Mouse (Mus musculus): Measurements from ENCODE around the gene Ano6. TPM values are rescaled to one million over a fixed set of nuclear protein-coding genes. Genes with fewer than 3 reads are reported as not detected.
A peak's percentile ranks its signal among the peaks of the same experiment; 100 is the strongest.

Gene Ano6
- polyA plus RNA-seq, 1 experiment = 54.5 TPM

DNA sequence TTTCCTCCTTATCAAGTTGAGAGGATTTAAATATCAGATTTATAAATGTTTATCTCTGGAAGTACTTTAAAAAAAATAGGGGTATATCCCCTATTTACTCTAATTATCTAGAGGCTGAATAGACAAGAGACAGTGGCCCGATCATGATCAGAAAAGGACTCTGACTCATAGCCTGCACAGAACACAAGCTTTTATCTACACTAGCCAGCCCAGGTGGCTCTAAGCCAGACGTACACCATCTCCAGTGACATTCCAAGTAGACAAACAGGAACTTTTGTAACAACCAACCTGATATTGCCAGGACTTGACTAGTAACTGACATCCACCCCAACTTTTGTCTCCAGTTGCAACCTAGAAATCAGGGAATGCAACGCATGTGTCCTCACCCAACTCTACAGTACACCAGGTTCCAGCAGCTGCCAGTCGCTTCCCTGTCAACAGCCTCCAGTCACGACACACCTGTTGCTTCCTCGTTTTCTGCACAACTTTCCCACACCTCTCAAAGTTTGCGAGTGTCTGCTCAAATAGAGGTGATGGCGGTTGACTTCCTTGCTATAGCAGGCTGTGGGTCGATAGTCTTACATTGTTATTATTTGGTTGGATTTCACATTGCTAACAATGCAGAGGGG, 199.0 kb downstream of the Ano6 start:
- H3K4me2 ChIP-seq (ENCODE audit: low read depth) = peak overlapping the region; percentile 36
- no peak overlapping the region for H3ac ChIP-seq (ENCODE audit: control insufficient read depth, insufficient read length)
- no peaks in the 10 kb centered on the region for H3K36me3 ChIP-seq (ENCODE audit: control insufficient read depth, insufficient read depth)
- no peaks in the 10 kb centered on the region for H3K27me3 ChIP-seq (ENCODE audit: control insufficient read depth, insufficient read depth, insufficient read length)
- no peaks in the 10 kb centered on the region for H3K79me2 ChIP-seq (ENCODE audit: control insufficient read depth, insufficient read depth)
- TF ChIP-seq TCF12 (IDR thresholded peaks at IDR 0.05; ENCODE audit: insufficient read depth, poor library complexity, severe bottlenecking) (peak; percentile 79), MYOG (IDR thresholded peaks at IDR 0.05; ENCODE audit: control insufficient read depth in 1 of 3, insufficient read depth in 1 of 3, insufficient read length in 2 of 3, low read depth in 2 of 3) (peak; percentile 81 to 98 (median 94)), REST (IDR thresholded peaks at IDR 0.05; ENCODE audit: insufficient read depth, insufficient read length) (no peak), POLR2AphosphoS2 (IDR thresholded peaks at IDR 0.05; ENCODE audit: insufficient read length, low read depth) (no peak), USF1 (IDR thresholded peaks at IDR 0.05; ENCODE audit: low read depth) (no peak), POLR2A (IDR thresholded peaks at IDR 0.05; ENCODE audit: insufficient read length, low read depth) (no peak), MYOD1 (IDR thresholded peaks at IDR 0.05; ENCODE audit: control insufficient read depth in 1 of 3, insufficient read length in 2 of 3, low read depth in 2 of 3) (peak; percentile 75 to 97 (median 94)), MAX (IDR thresholded peaks at IDR 0.05; ENCODE audit: low read depth) (no peak), CEBPB (IDR thresholded peaks at IDR 0.05; ENCODE audit: insufficient read depth, poor library complexity, severe bottlenecking) (no peak), SRF (IDR thresholded peaks at IDR 0.05; ENCODE audit: control insufficient read depth, insufficient read length, low read depth) (no peak), E2F4 (IDR thresholded peaks at IDR 0.05; ENCODE audit: insufficient read depth) (no peak), TCF3 (IDR thresholded peaks at IDR 0.05; ENCODE audit: insufficient read length, low read depth) (peak; percentile 90)
- no peak overlapping the region for H3K4me3 ChIP-seq

DNA sequence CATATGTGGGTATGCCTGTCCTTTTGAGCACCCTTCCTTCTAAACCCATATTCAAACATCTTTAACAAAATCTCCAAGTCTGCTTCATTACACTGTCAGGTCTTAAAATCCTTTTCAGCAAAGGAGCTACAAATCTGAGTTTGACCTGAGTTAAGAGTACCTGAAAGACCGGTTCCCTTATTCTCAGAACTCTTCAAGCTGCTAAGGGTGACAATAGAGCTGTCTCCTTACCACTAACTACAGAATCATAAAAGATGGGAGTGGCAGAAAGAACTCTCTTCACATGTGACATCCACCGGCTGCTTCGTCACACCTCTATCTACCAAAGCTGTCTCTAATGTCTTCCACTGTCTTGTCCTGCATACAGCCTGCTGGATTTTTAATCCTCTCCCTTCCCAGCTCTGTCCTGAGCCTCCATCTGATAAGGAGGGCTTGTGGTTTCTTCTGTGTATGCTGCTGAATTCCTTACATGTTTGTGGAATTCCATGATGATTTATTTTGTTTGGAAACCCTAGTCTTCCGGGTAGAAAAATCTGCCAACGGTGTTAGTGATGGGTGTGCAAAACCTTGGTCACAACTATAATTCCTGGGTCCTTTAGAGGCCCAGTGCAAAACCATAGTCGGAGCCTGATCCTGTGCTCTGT, 212.4 kb downstream of the Ano6 start:
- Histone ChIP-seq H3K4me2 (ENCODE audit: low read depth) (peak overlapping the region; percentile 44), H3K27me3 (ENCODE audit: control insufficient read depth, insufficient read depth, insufficient read length) (no peaks in the 10 kb centered on the region), H3K79me2 (ENCODE audit: control insufficient read depth, insufficient read depth) (no peaks in the 10 kb centered on the region), H3K36me3 (ENCODE audit: control insufficient read depth, insufficient read depth) (no peaks in the 10 kb centered on the region), H3K4me3 (no peak overlapping the region), H3ac (ENCODE audit: control insufficient read depth, insufficient read length) (no peak overlapping the region)
- TF ChIP-seq TCF12 (IDR thresholded peaks at IDR 0.05; ENCODE audit: insufficient read depth, poor library complexity, severe bottlenecking) (no peak), CEBPB (IDR thresholded peaks at IDR 0.05; ENCODE audit: insufficient read depth, poor library complexity, severe bottlenecking) (no peak), USF1 (IDR thresholded peaks at IDR 0.05; ENCODE audit: low read depth) (peak; percentile 3)

DNA sequence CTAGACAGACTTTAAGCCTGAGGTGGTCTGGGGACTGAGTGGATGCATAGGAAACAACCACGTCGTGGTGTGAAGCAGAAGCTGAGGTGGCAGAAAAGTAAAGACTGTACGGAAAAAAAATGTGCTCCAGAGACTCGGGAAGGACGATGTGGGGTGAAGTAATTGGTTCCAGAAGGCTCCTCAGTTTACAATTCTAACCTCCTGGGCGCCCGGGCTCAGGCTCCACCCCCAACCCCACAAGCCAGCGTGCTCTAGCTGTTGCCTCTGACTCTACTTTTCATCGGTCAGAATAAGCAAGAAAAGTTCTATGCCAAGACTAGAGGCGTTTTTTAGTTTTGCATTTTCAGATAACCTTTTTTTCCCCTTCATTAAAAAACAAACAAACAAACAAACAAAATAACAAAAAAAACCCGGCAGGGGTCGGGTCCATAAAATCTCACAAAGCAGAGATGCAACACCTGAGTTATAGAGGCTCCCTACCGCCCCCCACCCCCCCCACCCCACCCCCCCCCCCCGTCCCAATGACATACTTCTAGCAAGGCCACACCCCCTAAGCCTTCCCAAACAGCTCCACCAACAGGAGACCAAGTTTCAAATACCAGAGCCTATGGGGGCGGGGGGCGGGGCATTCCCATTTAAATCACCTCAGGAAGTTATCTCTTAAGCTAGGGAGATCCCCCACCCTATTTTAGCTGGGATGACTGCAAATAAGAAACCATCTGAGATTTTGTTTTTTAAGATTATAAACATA, 221.2 kb downstream of the Ano6 start:
- Histone ChIP-seq H3K36me3 (ENCODE audit: control insufficient read depth, insufficient read depth) (no peaks in the 10 kb centered on the region), H3K4me3 (no peak overlapping the region), H3K27me3 (ENCODE audit: control insufficient read depth, insufficient read depth, insufficient read length) (no peaks in the 10 kb centered on the region), H3ac (ENCODE audit: control insufficient read depth, insufficient read length) (no peak overlapping the region), H3K4me2 (ENCODE audit: low read depth) (no peak overlapping the region), H3K79me2 (ENCODE audit: control insufficient read depth, insufficient read depth) (no peaks in the 10 kb centered on the region)
- TF ChIP-seq SRF (IDR thresholded peaks at IDR 0.05; ENCODE audit: control insufficient read depth, insufficient read length, low read depth) (no peak), TCF3 (IDR thresholded peaks at IDR 0.05; ENCODE audit: insufficient read length, low read depth) (no peak), POLR2AphosphoS2 (IDR thresholded peaks at IDR 0.05; ENCODE audit: insufficient read length, low read depth) (no peak), MYOD1 (IDR thresholded peaks at IDR 0.05; ENCODE audit: control insufficient read depth in 1 of 3, insufficient read length in 2 of 3, low read depth in 2 of 3) (no peak), CEBPB (IDR thresholded peaks at IDR 0.05; ENCODE audit: insufficient read depth, poor library complexity, severe bottlenecking) (no peak), TCF12 (IDR thresholded peaks at IDR 0.05; ENCODE audit: insufficient read depth, poor library complexity, severe bottlenecking) (no peak), E2F4 (IDR thresholded peaks at IDR 0.05; ENCODE audit: insufficient read depth) (no peak), MYOG (IDR thresholded peaks at IDR 0.05; ENCODE audit: control insufficient read depth in 1 of 3, insufficient read depth in 1 of 3, insufficient read length in 2 of 3, low read depth in 2 of 3) (no peak), MAX (IDR thresholded peaks at IDR 0.05; ENCODE audit: low read depth) (no peak), USF1 (IDR thresholded peaks at IDR 0.05; ENCODE audit: low read depth) (no peak), POLR2A (IDR thresholded peaks at IDR 0.05; ENCODE audit: insufficient read length, low read depth) (no peak), REST (IDR thresholded peaks at IDR 0.05; ENCODE audit: insufficient read depth, insufficient read length) (no peak)

- Histone ChIP-seq H3ac (ENCODE audit: control insufficient read depth, insufficient read length) (no peak overlapping the region), H3K36me3 (ENCODE audit: control insufficient read depth, insufficient read depth) (no peaks in the 10 kb centered on the region), H3K27me3 (ENCODE audit: control insufficient read depth, insufficient read depth, insufficient read length) (no peaks in the 10 kb centered on the region), H3K4me3 (no peak overlapping the region), H3K4me2 (ENCODE audit: low read depth) (no peak overlapping the region), H3K79me2 (ENCODE audit: control insufficient read depth, insufficient read depth) (no peaks in the 10 kb centered on the region)
- no peak for TF ChIP-seq REST (IDR thresholded peaks at IDR 0.05; ENCODE audit: insufficient read depth, insufficient read length)
- no peak for TF ChIP-seq MYOG (IDR thresholded peaks at IDR 0.05; ENCODE audit: control insufficient read depth in 1 of 3, insufficient read depth in 1 of 3, insufficient read length in 2 of 3, low read depth in 2 of 3)
- TF ChIP-seq TCF3 (IDR thresholded peaks at IDR 0.05; ENCODE audit: insufficient read length, low read depth) = no peak
- TF ChIP-seq POLR2A (IDR thresholded peaks at IDR 0.05; ENCODE audit: insufficient read length, low read depth) = no peak
- no peak for TF ChIP-seq E2F4 (IDR thresholded peaks at IDR 0.05; ENCODE audit: insufficient read depth)
- TF ChIP-seq CEBPB (IDR thresholded peaks at IDR 0.05; ENCODE audit: insufficient read depth, poor library complexity, severe bottlenecking) = no peak
- no peak for TF ChIP-seq SRF (IDR thresholded peaks at IDR 0.05; ENCODE audit: control insufficient read depth, insufficient read length, low read depth)
- TF ChIP-seq MYOD1 (IDR thresholded peaks at IDR 0.05; ENCODE audit: control insufficient read depth in 1 of 3, insufficient read length in 2 of 3, low read depth in 2 of 3) = no peak
- TF ChIP-seq USF1 (IDR thresholded peaks at IDR 0.05; ENCODE audit: low read depth) = no peak
- TF ChIP-seq TCF12 (IDR thresholded peaks at IDR 0.05; ENCODE audit: insufficient read depth, poor library complexity, severe bottlenecking) = no peak
- no peak for TF ChIP-seq MAX (IDR thresholded peaks at IDR 0.05; ENCODE audit: low read depth)
- TF ChIP-seq POLR2AphosphoS2 (IDR thresholded peaks at IDR 0.05; ENCODE audit: insufficient read length, low read depth) = no peak
Measured at GRCm38 (mm10) chr15:96012391-96012775, 221.7 kb downstream of the Ano6 start.

All from myocyte (in vitro differentiated cells).